In the genomic region with DNA sequence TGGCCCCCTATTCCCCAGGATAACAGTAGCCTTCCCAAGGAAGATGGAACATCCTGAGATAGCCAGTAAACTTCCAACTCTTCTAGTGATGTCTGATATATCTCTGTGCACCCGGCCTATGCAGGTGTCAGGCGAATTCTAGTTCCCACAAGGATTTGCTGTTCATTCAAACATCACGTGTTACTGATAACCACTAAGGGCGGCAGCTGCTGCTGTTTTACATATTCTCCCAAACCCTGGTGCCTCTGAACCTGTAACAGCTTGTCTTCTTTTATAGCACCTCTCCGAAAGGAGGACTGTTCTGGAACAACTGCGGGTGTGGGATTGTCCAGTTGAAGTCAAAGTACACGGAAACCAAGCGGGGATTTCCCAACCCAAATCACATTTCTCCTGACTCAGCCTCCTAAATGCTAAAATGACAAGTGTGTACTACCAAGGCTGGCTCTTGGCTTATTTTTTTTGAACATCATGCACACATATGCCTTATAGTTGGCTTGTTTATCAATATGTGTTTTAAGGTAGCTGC, we compare ENCODE assay signal across 29 mouse cellular contexts. TPM values are rescaled to one million over a fixed set of nuclear protein-coding genes. Genes with fewer than 3 reads are reported as not detected.
"Had no signal": no experiment of that assay in that cellular context is flagged by ENCODE, and none has a peak within 500 bp of the region (broad histone marks: within the 10 kb centered on the region; RNA-seq: fewer than 3 reads in every experiment).

No protein-coding gene starts in this region.

- H3K4me2 ChIP-seq: heart, embryonic 11.5 days; heart, embryonic 13.5 days; heart, embryonic 15.5 days; hindbrain, embryonic 13.5 days; hindbrain, embryonic 15.5 days; kidney, embryonic 15.5 days; limb, embryonic 13.5 days; limb, embryonic 15.5 days; liver, embryonic 11.5 days; liver, embryonic 13.5 days had no signal

- H3K4me3 ChIP-seq: heart, embryonic 13.5 days; heart, embryonic 15.5 days; hindbrain, embryonic 13.5 days; hindbrain, embryonic 15.5 days; kidney, embryonic 15.5 days; limb, embryonic 13.5 days; limb, embryonic 15.5 days; liver, embryonic 13.5 days had no signal

- H3K27me3 ChIP-seq: heart, embryonic 13.5 days; heart, embryonic 15.5 days; hindbrain, embryonic 13.5 days; hindbrain, embryonic 15.5 days; kidney, embryonic 15.5 days; limb, embryonic 13.5 days; limb, embryonic 15.5 days; liver, embryonic 13.5 days had no signal

- H3K36me3 ChIP-seq: heart, embryonic 13.5 days; heart, embryonic 15.5 days; hindbrain, embryonic 13.5 days; hindbrain, embryonic 15.5 days; kidney, embryonic 15.5 days; limb, embryonic 13.5 days; limb, embryonic 15.5 days; liver, embryonic 13.5 days had no signal

- ATAC-seq: hindbrain, postnatal 0 days had no signal

- DNase-seq: gastrocnemius, postnatal 14 days; gastrocnemius, postnatal 36 days; heart, adult 18-20 months; heart, postnatal 14 days; heart, postnatal 36 days; kidney, adult 11 months; kidney, adult 2 months; kidney, adult 9 months; kidney, postnatal 14 days; kidney, postnatal 36 days; layer of hippocampus, adult 9-11 months; layer of hippocampus, postnatal 36 days; left cerebral cortex, postnatal 4 days; liver, embryonic 13.5 days had no signal

- H3K9me3 ChIP-seq: heart, embryonic 13.5 days; heart, embryonic 15.5 days; hindbrain, embryonic 13.5 days; hindbrain, embryonic 15.5 days; kidney, embryonic 15.5 days; limb, embryonic 13.5 days; limb, embryonic 15.5 days; liver, embryonic 13.5 days had no signal

- H3K27ac ChIP-seq: heart, embryonic 13.5 days; heart, embryonic 15.5 days; hindbrain, embryonic 13.5 days; hindbrain, embryonic 15.5 days; hindbrain, postnatal 0 days; kidney, embryonic 15.5 days; kidney, postnatal 0 days; limb, embryonic 13.5 days; limb, embryonic 15.5 days; liver, embryonic 13.5 days had no signal

- H3K4me1 ChIP-seq: hindbrain, embryonic 13.5 days; hindbrain, embryonic 15.5 days; kidney, embryonic 15.5 days; limb, embryonic 13.5 days; limb, embryonic 15.5 days; liver, embryonic 13.5 days had no signal

- H3K9ac ChIP-seq: heart, embryonic 13.5 days; heart, embryonic 15.5 days; hindbrain, embryonic 13.5 days; hindbrain, embryonic 15.5 days; kidney, embryonic 15.5 days; limb, embryonic 13.5 days; limb, embryonic 15.5 days; liver, embryonic 13.5 days had no signal

RNA-seq across cellular contexts. Expression of gene Adtrp, which starts 13.8 kb away (rescaled TPM):
- total RNA-seq: hematopoietic stem cell, adult 5-6 weeks; left cerebral cortex, adult 18-20 months; left cerebral cortex, postnatal 4 days had no signal
- polyA plus RNA-seq: heart, embryonic 11.5 days; hindbrain, embryonic 11.5 days; limb, embryonic 11.5 days; liver, embryonic 13.5 days had no signal
